Mouse (Mus musculus) layer of hippocampus, adult 18-20 months (tissue): ENCODE results near the gene Methig1. TPM values are rescaled to one million over a fixed set of nuclear protein-coding genes. Genes with fewer than 3 reads are reported as not detected.
"Not testable (repeated sequence)": the region's sequence is repeated elsewhere in the genome, so short reads cannot be mapped to it uniquely, and the experiment has no call there.

ENCODE experiments used
- DNase-seq, 2 experiments: peaks; one replicate each; pipeline ENCODE4 v3.0.0; 2022; ENCODE audit warnings: low spot score in 2 of 2
- total RNA-seq, 2 experiments: library from RNA; stranded (reverse); gene quantifications; 2 replicates each; pipeline ENCODE4 v1.2.3; 2021

Methig1 gene
- total RNA-seq, 2 experiments from 2014 or later: not detected

DNA sequence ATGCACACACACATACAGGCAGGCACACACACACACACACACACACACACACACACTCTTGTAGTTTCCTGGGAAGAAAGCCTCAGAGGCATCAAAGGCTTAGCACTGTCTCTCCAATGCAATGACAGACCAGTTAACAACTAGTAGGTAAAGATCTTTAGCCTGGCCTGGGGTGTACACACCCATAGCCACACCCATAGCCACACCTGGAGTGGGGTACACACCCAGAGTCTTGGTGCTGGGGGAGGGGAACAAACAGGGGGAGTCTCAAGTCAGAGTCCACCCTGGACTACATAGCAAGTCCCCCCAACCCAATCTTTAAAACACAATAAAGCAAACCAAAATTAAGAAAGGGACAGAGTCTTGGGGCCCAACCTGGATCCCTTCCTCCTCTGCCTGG, 15.6 kb upstream of the Methig1 start:
- DNase-seq: not testable (repeated sequence)

GRCm38 (mm10) chr15:100337847-100338246, 15.1 kb upstream of the Methig1 start:
- DNase-seq: peak in 1 of 2 experiments; percentile 55

DNA sequence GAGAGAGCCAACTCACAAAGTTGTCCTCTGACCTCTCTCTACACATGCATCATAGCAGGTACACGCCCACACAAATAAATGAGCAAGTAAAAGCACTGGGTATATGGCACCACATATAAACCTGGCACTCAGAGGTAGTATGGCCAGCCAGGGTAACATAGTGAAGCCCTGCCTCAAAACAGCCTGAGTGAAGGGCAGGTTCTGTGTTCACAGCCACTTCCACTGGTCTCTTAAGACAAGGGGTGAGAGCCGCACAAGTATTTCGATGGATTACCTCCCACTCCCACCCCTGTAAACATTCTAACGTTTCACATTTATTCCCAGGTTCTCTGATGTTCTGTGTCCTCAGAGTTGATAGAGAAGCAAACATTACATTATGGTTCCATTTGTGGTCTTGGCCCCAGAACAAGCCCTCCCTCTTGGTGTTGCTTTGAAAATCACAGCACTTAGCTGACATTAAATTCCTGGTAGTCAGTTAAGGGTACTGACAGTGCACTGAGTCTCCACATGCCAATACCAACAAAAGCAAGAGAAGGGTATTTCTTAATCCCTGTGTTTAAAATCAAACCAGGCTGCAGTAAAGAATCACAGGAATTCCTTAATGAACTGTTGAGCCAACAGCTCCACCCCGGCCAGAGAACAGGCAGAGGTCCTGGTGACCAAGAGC, 11.5 kb upstream of the Methig1 start:
- DNase-seq: not testable (repeated sequence)

GRCm38 (mm10) chr15:100345484-100345883, 7.5 kb upstream of the Methig1 start:
- DNase-seq: no peak

GRCm38 (mm10) chr15:100346761-100347160, 6.2 kb upstream of the Methig1 start:
- DNase-seq: no peak

GRCm38 (mm10) chr15:100349496-100349895, 3.5 kb upstream of the Methig1 start:
- DNase-seq: no peak

DNA sequence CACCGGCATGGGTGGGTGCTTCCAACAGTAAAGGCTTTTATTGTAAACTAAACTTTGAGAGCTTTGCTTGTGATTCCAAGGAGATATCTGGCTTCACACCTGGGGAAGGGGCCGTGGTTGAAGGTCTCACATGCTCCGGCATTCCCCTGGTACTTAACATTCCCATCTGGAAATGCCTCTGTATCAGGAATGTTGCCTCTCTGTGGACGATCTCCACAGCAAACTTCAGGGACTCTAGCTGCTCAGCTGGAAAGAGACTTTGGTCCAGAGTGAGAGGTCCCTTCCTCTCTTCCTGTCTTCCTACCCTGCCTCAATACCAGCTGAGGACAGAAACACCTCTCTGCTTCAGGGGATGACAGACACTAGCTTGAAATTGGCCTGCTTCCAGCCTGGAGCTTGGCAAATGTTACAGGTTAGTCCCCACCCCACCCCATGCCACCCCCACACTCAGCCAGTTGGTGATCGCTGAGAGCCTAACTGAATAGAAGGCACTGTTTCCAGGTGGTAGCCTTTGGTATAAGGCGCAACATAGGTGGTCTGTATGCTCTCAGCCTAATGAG, 1.4 kb upstream of the Methig1 start:
- DNase-seq: no peak

DNA sequence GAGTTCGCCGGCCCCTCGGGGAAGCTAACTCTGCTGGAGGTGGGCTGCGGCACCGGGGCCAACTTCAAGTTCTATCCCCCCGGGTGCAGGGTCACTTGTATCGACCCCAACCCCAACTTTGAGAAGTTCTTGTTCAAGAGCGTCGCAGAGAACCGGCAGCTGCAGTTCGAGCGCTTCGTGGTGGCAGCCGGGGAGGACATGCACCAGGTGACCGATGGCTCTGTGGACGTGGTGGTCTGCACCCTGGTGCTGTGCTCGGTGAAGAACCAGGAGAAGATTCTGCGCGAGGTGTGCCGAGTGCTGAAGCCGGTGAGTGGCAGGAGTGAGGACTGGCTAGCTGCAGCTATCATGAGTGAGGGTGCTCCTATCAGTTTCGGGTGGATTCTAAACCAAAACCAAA, 450 bp downstream of the Methig1 start:
- not testable (repeated sequence) for DNase-seq

DNA sequence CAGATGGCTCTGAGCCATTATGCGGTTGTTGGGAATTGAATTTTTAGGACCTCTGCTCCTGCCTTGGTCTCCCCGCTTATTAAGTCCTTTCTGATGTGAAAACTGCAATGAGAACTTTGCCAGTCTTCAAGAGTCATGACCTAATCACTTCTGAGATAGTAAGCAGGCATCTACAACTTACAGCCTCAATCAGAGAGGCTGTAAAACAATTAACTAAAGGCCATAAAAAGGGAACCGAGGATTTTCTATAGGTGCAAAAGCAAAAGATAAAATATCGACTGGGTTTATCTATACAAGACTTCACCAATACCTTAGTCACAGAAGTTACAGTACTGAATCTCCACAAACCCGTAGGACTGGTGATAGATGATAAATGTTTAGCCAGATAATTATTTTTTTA, 2.9 kb downstream of the Methig1 start:
- DNase-seq: no peak

GRCm38 (mm10) chr15:100364242-100364641, 11.3 kb downstream of the Methig1 start, which contains the start of gene Higd1c:
Higd1c (plus strand) TSS chr15:100364542.
- DNase-seq: no peak

DNA sequence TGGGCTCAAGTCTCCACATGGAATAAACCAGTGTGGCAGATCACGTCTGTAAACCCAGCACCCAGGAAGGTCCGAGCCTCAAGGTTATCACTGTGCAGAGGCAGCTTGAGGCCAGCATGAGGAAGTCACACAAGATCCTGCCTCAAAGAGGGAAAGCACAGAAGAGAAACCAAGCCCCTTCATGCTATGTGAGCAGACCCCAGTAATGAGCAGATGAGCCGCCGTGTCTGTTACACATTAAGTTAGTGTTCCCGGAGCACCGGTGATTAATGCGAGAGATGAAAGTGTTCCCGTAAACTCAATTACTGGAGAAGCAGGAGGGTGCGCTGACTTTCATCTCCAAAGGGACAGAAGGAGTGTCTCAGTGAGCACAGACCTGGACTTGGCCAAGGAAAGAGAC, 13.0 kb downstream of the Methig1 start:
- not testable (repeated sequence) for DNase-seq

GRCm38 (mm10) chr15:100367119-100367518, 14.2 kb downstream of the Methig1 start:
- DNase-seq: no peak

GRCm38 (mm10) chr15:100375066-100375465, 22.1 kb downstream of the Methig1 start:
- peak; percentile 56 to 88 for DNase-seq

DNA sequence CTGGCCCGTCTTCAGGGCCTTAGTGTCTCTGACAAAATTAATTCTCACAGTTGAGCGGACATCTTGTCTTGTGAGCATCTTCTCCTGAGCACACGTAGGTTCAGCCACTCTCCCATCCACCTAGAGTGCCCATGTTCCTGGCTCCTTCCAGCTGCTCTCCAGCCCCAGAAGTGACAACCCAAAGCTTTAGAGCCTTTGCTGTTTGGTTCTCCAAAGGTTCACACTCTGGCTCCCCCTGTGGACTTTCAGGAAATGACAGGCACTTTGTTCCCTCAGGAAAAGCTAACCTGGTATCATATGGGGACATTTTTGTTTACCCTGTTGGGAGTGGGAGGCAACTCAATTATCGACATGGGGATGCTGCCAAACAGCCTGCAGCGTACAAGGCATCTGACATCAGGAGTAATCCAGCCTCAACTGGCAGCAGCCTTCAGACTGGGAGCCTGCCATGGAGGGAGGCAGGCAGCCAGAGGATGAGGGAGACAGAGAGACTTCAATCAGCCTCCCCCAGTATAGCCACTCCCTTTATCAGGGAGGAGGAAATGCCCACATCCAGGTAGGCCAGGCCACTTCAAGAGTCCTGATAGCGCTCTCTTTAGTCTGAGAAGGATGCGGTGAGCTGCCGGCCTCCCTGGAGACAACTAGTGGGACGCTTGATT, 25.0 kb downstream of the Methig1 start:
- DNase-seq: peak; percentile 25 to 69

- no peak for DNase-seq
Observed at GRCm38 (mm10) chr15:100379658-100380057, 26.7 kb downstream of the Methig1 start.

DNA sequence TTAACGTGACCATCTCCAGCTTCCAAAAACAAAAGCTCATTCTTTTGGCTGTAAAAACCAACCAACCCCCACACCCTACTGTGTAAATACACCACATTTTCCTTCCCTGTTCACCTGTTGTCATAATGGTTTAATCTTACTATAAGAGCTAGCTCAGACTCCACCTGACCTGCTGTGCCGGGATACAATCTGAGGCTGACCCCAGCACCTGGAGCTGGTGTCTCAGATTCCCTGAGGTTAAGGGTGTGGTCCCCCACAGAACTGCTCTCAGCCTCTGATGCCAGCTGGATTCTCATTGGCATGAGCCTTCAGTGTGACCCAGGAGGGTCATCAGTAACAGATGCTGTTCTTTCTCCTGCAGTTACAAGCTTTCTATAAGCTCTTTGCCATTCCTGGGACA, 27.2 kb downstream of the Methig1 start:
- no peak for DNase-seq

GRCm38 (mm10) chr15:100385705-100386104, 32.8 kb downstream of the Methig1 start:
- DNase-seq: no peak

DNA sequence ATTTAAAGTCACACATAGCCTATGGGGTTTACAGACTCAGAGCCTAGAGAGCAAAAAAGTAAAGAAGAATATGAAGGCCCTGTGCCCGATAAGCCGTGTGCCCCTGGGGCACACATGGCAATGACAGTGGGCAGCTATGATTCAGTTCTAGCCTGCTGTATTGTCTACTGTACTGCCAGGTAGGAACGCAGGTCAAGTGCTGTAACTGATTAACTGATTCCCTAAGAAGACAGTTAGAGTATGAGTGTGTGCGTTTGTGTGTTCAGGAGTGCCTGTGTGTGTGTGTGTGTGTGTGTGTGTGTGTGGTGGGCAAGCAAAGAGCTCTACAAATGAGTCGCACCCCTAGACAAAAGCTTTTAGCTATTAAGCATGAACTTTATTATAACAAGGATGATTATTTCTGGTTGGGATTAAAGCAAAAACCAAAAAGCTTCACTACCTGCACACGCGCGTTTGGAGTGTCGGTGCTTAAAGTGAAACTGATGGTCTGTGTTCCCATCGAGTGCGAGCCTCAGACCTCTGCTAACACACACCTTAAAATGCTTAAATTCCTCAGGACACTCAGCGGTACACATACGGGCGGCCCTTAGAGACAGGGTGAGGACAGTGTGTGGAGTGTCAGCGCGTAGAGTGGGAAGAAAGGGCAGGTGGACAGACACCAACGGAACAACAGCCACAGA, 34.7 kb downstream of the Methig1 start:
- DNase-seq: no peak

GRCm38 (mm10) chr15:100388224-100388835, 35.4 kb downstream of the Methig1 start:
- DNase-seq: no peak

DNA sequence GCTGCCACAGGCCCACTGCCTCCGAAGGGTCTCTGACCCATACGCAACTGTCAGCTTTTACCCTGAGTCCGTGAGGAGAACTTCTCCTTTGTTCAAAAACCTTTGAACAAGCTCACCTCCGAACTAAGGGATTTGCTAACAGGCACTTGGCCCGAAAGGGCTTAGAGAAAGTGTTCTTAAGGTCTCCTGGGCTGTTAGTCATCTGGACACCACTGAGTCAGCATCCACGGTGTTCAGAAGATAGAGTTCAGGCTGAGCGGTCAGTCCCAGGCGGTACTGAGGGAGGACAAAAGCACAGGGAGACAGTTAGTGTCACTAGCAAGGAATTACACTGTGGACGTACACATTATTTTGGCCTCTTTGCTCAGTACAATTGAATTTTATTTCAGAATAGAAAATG, 35.9 kb downstream of the Methig1 start:
- no peak for DNase-seq

DNA sequence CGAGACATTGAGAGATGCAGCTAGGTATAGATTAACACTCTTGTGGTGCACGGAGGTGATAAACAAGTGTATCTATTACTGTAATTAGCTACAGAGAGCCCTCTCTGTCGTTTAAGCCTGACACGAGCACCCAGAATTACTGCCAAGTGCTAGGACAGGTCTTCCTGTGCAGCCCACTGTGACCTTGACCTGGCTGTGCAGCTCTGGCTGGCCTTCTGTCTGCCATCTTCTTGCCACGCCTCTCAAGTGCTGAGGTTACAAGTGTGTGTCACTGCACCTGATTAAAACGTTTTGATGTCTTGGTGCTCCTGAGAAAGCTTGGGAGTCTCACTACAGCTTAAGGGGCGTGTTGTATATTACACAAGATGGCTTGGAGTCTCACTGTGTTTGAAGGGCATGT, 38.1 kb downstream of the Methig1 start:
- DNase-seq: no peak

GRCm38 (mm10) chr15:100391599-100391998, 38.6 kb downstream of the Methig1 start:
- no peak for DNase-seq
